Comparison of ENCODE assay signal across 8 mouse cellular contexts in genomic region chr10:117676036-117676643, GRCm38 (mm10). TPM values are rescaled to one million over a fixed set of nuclear protein-coding genes. Genes with fewer than 3 reads are reported as not detected.
DNase-seq lines count a peak whose midpoint lies in the region; ATAC-seq and TF ChIP-seq lines count a peak whose summit lies in the region.

No protein-coding gene starts in this region.

- ATAC-seq in forebrain, embryonic 13.5 days: peak; percentile 57
- no peak for ATAC-seq in intestine, postnatal 0 days
- no peak for ATAC-seq in liver, embryonic 12.5 days
- no peak for ATAC-seq in granulocyte monocyte progenitor cell, adult 5-6 weeks (replicated peaks; ENCODE audit: poor library complexity, severe bottlenecking)

- no peaks in the 10 kb centered on the region for H3K9me3 ChIP-seq in forebrain, embryonic 13.5 days (replicated peaks)
- H3K9me3 ChIP-seq in intestine, postnatal 0 days (ENCODE audit: control insufficient read depth): no peaks in the 10 kb centered on the region
- H3K9me3 ChIP-seq in liver, embryonic 12.5 days (replicated peaks): no peaks in the 10 kb centered on the region

- no peaks in the 10 kb centered on the region for H3K36me3 ChIP-seq in forebrain, embryonic 13.5 days (ENCODE audit: poor library complexity, severe bottlenecking)
- H3K36me3 ChIP-seq in intestine, postnatal 0 days (ENCODE audit: control insufficient read depth, insufficient read depth): peaks cover 16% of the 10 kb centered on the region; the same call in 1 of the 2 replicates
- H3K36me3 ChIP-seq in liver, embryonic 12.5 days: peaks cover 1% of the 10 kb centered on the region

- no peak for DNase-seq in gastrocnemius, adult 2 months
- DNase-seq in gastrocnemius, postnatal 36 days: no peak
- peak; percentile 49 for DNase-seq in right cerebral cortex, postnatal 4 days

- peaks cover 14% of the 10 kb centered on the region for H3K4me1 ChIP-seq in bone marrow macrophage, adult 2 months (ENCODE audit: control insufficient read depth, insufficient read depth, low read length)
- peaks cover 21% of the 10 kb centered on the region; the same call in 1 of the 2 replicates for H3K4me1 ChIP-seq in forebrain, embryonic 13.5 days
- no peaks in the 10 kb centered on the region; the same call in 1 of the 2 replicates for H3K4me1 ChIP-seq in intestine, postnatal 0 days (replicated peaks; ENCODE audit: control insufficient read depth, insufficient read depth, low read length)
- peaks cover 34% of the 10 kb centered on the region for H3K4me1 ChIP-seq in liver, embryonic 12.5 days

- H3K4me2 ChIP-seq in forebrain, embryonic 13.5 days: peak overlapping the region; percentile 64
- peak overlapping the region; percentile 49 for H3K4me2 ChIP-seq in intestine, postnatal 0 days (replicated peaks; ENCODE audit: low read depth)
- peak overlapping the region; percentile 54 for H3K4me2 ChIP-seq in liver, embryonic 12.5 days

- peak overlapping the region; percentile 60 for H3K4me3 ChIP-seq in gastrocnemius, adult 2 months
- peak overlapping the region; percentile 33 for H3K4me3 ChIP-seq in bone marrow macrophage, adult 2 months (ENCODE audit: insufficient read depth, low read length)
- H3K4me3 ChIP-seq in forebrain, embryonic 13.5 days: peak overlapping the region; percentile 38
- H3K4me3 ChIP-seq in intestine, postnatal 0 days (ENCODE audit: low read depth, low read length): 0 out of 2 replicates have a peak overlapping the region, but pooled peaks have one; percentile 6
- H3K4me3 ChIP-seq in liver, embryonic 12.5 days: peak overlapping the region; percentile 1; the same call in 1 of the 2 replicates

- intact Hi-C loops in gastrocnemius, adult 2 months (cut with DNase I): loop anchor here (1.0 kb wide), 1 partner anchor 161 kb away; no protein-coding TSS in a partner anchor
- intact Hi-C loops in gastrocnemius, postnatal 36 days (cut with DNase I): loop anchor here (2.0 kb wide), 2 partner anchors 161 to 221 kb away; no protein-coding TSS in a partner anchor

- peak overlapping the region; percentile 45 for H3K9ac ChIP-seq in forebrain, embryonic 13.5 days
- H3K9ac ChIP-seq in intestine, postnatal 0 days (ENCODE audit: low read depth, low read length): no peak overlapping the region
- H3K9ac ChIP-seq in liver, embryonic 12.5 days: no peak overlapping the region

- peak overlapping the region; percentile 38; the same call in 1 of the 2 replicates for H3K27ac ChIP-seq in gastrocnemius, adult 2 months
- H3K27ac ChIP-seq in bone marrow macrophage, adult 2 months (ENCODE audit: insufficient read depth, low read depth, low read length): no peak overlapping the region
- peak overlapping the region; percentile 72 for H3K27ac ChIP-seq in forebrain, embryonic 13.5 days
- no peak overlapping the region for H3K27ac ChIP-seq in intestine, postnatal 0 days (ENCODE audit: low read depth, low read length)
- no peak overlapping the region for H3K27ac ChIP-seq in liver, embryonic 12.5 days

- TF ChIP-seq CTCF in gastrocnemius, adult 2 months (IDR thresholded peaks at IDR 0.05): no peak
- no peak for TF ChIP-seq CTCF in bone marrow macrophage, adult 2 months (IDR thresholded peaks at IDR 0.05; ENCODE audit: low read depth, low read length)
- TF ChIP-seq CTCF in intestine, postnatal 0 days (IDR thresholded peaks at IDR 0.05; ENCODE audit: low read depth): no peak

- WGBS in forebrain, embryonic 13.5 days: 38% methylated on average over 19 of the region's 19 CpGs
- 47% methylated on average over 19 of the region's 19 CpGs for WGBS in intestine, postnatal 0 days
- 35% methylated on average over 19 of the region's 19 CpGs for WGBS in liver, embryonic 12.5 days (ENCODE audit: insufficient replicate concordance)

- no peaks in the 10 kb centered on the region for H3K27me3 ChIP-seq in forebrain, embryonic 13.5 days
- H3K27me3 ChIP-seq in intestine, postnatal 0 days (replicated peaks; ENCODE audit: control insufficient read depth, insufficient read depth, low read length): no peaks in the 10 kb centered on the region
- H3K27me3 ChIP-seq in liver, embryonic 12.5 days (replicated peaks): 0 out of 2 replicates have a peak, but pooled peaks cover 4% of the 10 kb centered on the region

- TF ChIP-seq POLR2A in bone marrow macrophage, adult 2 months (IDR thresholded peaks at IDR 0.05; ENCODE audit: borderline replicate concordance, low read depth, low read length): no peak

RNA-seq across cellular contexts. Expression of gene Mdm2, which starts 34.4 kb away (rescaled TPM):
- 10 to 100 TPM; 49.2 to 49.8 TPM for total RNA-seq in gastrocnemius, adult 2 months (2021)
- total RNA-seq in gastrocnemius, postnatal 36 days (2021): 10 to 100 TPM; 40.8 to 44.9 TPM
- polyA plus RNA-seq in bone marrow macrophage, adult 2 months (2012; ENCODE audit: insufficient read depth, insufficient read length, missing spikeins): 94.2 and 95.5 TPM in 2 replicates
- 59.3 and 61.8 TPM in 2 replicates for polyA plus RNA-seq in forebrain, embryonic 13.5 days (2015; fragmentation: Nextera tagmentation; extraction: Ambion mirVana)
- 16.5 and 19.8 TPM in 2 replicates for polyA plus RNA-seq in intestine, postnatal 0 days (2015; fragmentation: Nextera tagmentation; extraction: Ambion mirVana)
- 35.6 and 36.9 TPM in 2 replicates for polyA plus RNA-seq in liver, embryonic 12.5 days (2016; fragmentation: Nextera tagmentation; extraction: Ambion mirVana)
- 43.0 and 62.0 TPM in 2 replicates for total RNA-seq in granulocyte monocyte progenitor cell, adult 5-6 weeks (2014; fragmentation: Nextera tagmentation)
- 45.3 and 47.9 TPM in 2 replicates for total RNA-seq in granulocyte monocyte progenitor cell, adult 5-6 weeks (2017)

RNA-seq across cellular contexts. Expression of gene Cpm, which starts 46.8 kb away (rescaled TPM):
- 1 to 10 TPM; 2.2 to 2.9 TPM for total RNA-seq in gastrocnemius, adult 2 months (2021)
- 1 to 10 TPM; 2.6 to 2.7 TPM for total RNA-seq in gastrocnemius, postnatal 36 days (2021)
- polyA plus RNA-seq in bone marrow macrophage, adult 2 months (2012; ENCODE audit: insufficient read depth, insufficient read length, missing spikeins): not detected in 2 replicates
- polyA plus RNA-seq in forebrain, embryonic 13.5 days (2015; fragmentation: Nextera tagmentation; extraction: Ambion mirVana): 4.3 and 4.7 TPM in 2 replicates
- 32.8 and 33.8 TPM in 2 replicates for polyA plus RNA-seq in intestine, postnatal 0 days (2015; fragmentation: Nextera tagmentation; extraction: Ambion mirVana)
- polyA plus RNA-seq in liver, embryonic 12.5 days (2016; fragmentation: Nextera tagmentation; extraction: Ambion mirVana): 29.8 and 30.7 TPM in 2 replicates
- total RNA-seq in granulocyte monocyte progenitor cell, adult 5-6 weeks (2014; fragmentation: Nextera tagmentation): not detected in 2 replicates
- total RNA-seq in granulocyte monocyte progenitor cell, adult 5-6 weeks (2017): 0.46 TPM in 1 of 2 replicates, not detected in the other

Comparison
In these comparisons a context has a peak if more than half of its experiments do, and no peak if none do; other contexts are left out.
1. H3K27ac ChIP-seq: peak in gastrocnemius, adult 2 months (single experiment) and forebrain, embryonic 13.5 days (single experiment); none in bone marrow macrophage, adult 2 months (single experiment), intestine, postnatal 0 days (single experiment) and liver, embryonic 12.5 days (single experiment).
2. H3K4me3 ChIP-seq: peak in every context shown above with its lines; median percentile 60 in gastrocnemius, adult 2 months; 38 in forebrain, embryonic 13.5 days; 33 in bone marrow macrophage, adult 2 months; 6 in intestine, postnatal 0 days; 1 in liver, embryonic 12.5 days.
3. Peak in every context shown above with its lines, with median percentiles within 50 percentile points of each other: H3K4me2 ChIP-seq.